Mouse (Mus musculus) fat pad, adult 2 months (tissue): Measurements from ENCODE around the gene Hexa.

ENCODE experiments used
- DNase-seq: peaks from one replicate; pipeline ENCODE4 v3.0.0-alpha.2; 2011; ENCODE audit warnings: low read depth, low spot score; ENCODE audit errors: extremely low read depth

Gene Hexa

DNA sequence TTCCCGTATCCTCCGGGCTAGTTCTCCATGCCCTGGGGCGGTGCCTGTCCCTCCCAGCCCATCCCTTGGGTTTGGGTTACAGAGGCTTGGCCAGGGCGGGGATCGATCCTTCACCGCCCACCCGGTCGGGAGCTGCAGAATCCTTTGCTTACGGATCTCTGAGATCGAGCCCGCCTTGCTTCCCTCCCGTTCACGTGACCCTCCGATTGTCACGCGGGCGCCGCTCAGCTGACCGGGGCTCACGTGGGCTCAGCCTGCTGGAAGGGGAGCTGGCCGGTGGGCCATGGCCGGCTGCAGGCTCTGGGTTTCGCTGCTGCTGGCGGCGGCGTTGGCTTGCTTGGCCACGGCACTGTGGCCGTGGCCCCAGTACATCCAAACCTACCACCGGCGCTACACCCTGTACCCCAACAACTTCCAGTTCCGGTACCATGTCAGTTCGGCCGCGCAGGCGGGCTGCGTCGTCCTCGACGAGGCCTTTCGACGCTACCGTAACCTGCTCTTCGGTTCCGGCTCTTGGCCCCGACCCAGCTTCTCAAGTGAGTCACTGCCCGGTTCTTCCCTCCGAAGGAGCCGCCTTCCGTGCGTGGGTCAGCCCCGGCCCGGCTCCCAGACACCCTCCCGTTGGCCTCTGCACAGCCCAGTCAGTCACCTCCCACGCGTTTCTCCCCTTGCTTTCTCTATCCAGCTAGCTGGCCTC lies at the start of gene Hexa, which contains the start of gene Tmem202:
TSS of gene Hexa (plus strand) at position 100 of the 697 bp plus-strand sequence.
TSS of gene Tmem202 (minus strand) at position 407 of the 697 bp plus-strand sequence.
- no peak for DNase-seq

- DNase-seq: no peak
Measured at GRCm38 (mm10) chr9:59508146-59508545, 31.2 kb upstream of the Hexa start.

- DNase-seq: no peak
Measured at GRCm38 (mm10) chr9:59512381-59512780, 27.0 kb upstream of the Hexa start.

- DNase-seq: no peak
Measured at GRCm38 (mm10) chr9:59515069-59515468, 24.3 kb upstream of the Hexa start.

DNA sequence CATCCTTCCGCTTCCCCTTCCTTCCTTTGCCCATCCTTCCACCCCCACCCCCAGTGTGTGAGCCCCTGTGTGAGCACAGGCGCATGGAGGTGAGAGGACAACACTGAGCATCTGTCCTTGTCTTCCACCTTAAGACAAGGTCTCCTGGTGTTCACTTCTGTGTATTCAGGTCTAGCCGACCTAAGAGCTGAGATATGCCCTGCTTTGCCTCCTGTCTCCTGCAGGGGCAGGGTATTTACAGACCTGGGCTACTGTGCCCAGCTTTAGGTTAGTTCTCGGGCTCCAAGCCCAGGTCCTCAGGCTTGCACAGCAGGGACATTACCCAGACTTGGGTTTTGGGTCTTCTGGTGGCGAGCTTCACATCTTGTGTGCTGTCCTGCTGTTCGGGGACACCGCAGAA lies 22.2 kb upstream of the Hexa start:
- no peak for DNase-seq

DNA sequence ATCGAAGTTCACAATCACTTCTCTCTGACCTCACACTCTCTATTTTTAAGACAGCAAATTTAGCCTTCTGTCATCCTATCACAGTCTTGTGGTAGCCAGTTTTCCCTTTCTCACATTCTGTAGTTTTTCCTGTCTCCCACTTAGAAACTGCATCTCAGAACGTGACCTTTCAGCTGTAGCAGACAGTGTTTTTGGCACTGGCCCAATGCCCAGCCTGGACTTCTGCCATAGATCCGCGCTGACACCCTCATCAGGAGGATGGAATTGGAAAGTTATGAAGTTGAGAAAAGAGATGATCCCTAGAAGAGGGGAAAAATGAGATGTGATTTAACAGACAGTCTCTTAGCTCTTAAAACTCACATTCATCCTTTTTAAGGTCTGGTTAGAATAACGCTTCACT lies 20.4 kb upstream of the Hexa start:
- no peak for DNase-seq

DNA sequence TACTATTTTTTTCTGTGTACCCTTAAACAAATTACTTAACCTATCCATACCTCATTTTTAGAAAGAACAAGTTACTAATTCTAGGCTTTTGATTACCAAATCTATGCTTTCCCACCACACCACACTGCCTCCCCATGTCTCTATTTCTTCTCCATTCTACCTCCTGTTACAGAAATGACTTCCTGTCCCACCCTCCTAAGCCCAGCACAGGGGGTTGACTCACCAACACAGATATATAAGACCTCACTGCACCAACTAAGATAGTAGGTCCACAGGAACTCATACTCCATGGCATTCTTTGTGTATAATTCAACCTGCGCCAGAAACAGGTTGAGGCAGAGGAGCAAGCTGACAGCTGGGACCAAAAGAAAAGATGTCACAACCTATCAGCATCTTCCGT lies 19.9 kb upstream of the Hexa start:
- DNase-seq: no peak

DNA sequence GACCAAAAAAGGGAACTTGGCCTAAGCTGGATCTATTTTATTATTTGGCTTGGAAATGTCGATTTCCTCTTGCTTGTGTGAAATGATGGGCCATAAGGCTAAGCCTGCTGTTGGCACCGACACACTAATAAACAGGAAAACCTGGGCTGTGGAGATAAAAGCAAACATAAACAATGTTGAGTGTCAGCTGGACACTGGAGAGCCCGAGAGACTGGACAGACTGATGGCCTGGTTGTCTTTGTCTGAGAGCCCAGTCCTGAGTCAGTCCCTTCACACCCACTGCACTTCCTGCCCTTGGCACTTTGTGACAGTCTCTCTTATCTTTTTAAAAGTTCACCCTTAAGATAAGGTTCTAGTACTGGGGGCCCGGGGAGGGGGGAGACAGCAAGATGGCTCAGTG lies 16.4 kb upstream of the Hexa start:
- no peak for DNase-seq

GRCm38 (mm10) chr9:59526727-59527126 lies 12.6 kb upstream of the Hexa start:
- DNase-seq: no peak

DNA sequence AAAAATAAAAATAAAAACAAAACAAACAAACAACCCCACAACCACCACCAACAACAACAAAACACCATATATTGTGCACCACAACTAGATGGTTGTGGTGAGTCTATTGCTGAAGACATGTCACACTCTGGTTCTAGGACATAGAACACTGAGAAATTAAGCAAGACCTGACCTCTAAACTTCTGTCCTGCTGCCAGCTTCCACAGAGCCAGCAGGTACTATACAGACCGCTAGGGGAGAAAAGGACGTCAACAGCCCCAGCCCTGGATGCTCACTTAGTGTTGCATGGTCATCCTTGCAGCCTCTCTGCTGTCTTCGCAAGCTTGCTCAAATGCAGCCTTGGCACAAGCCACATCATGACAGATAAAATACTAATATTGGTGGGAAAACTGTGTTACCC lies 11.8 kb upstream of the Hexa start:
- DNase-seq: no peak

GRCm38 (mm10) chr9:59528274-59528673 lies 11.1 kb upstream of the Hexa start:
- DNase-seq: no peak

- no peak for DNase-seq
Measured at GRCm38 (mm10) chr9:59531645-59532044, 7.7 kb upstream of the Hexa start.

DNA sequence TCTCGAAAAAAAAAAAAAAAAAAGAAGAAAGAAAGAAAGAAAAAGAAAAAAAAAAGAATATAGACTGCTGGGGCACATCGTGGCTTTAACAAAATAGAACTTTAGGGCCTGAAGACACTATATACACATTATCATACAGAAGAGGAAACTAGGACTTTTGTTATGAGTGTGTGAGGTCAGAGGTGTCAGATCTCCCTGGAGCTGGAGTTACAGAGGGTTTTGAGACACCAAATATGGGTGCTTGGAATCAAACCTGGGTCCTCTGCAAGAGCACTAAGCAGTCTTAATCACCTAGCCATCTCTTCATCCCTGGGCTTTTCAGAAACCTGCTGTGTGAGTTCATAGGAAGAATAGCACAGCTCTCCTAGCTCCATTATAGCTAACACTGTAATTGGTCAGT lies 5.9 kb upstream of the Hexa start:
- DNase-seq: no peak

GRCm38 (mm10) chr9:59533889-59534288 lies 5.5 kb upstream of the Hexa start:
- no peak for DNase-seq

DNA sequence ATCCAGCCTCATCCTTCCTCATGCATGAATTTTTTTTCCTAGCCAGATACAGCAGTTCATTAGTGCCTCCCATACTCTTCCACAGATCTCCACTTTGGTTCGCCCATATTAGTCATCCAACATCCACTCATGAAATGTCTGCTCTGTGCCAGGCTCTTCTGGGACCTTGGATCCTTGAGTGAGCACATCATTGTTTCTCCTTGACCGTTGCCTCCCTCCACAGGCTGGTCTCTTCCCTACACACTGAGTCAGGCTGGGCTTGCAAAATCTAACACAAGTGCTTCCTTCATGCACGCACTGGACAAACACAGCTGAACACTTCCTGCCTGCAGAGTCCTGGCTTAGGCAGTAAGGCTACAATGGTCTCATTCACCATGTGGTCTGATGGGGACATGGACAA lies 1.7 kb upstream of the Hexa start:
- DNase-seq: no peak

DNA sequence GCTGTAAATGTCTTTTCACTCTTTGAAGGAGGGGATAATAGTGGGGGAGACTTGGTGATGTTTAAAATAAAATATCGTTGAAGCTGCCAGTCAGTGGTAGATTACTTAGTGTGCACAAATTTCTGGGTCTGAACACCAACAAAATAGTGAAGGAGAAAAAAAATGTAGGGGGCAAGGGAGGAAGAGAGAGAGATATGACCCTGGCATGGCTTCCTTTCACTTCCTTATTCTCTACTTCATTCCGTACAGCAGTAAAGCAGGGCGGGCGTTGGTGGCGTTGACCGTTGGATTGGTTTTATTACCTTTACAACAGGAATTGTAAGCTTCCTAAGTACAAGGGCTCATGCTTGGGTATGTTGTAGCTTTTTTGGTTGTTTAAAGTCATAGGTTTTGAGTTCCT lies 2.3 kb downstream of the Hexa start:
- no peak for DNase-seq

GRCm38 (mm10) chr9:59542766-59543324 lies 3.5 kb downstream of the Hexa start:
- peak; percentile 62 for DNase-seq

GRCm38 (mm10) chr9:59544739-59545138 lies 5.4 kb downstream of the Hexa start:
- DNase-seq: no peak

DNA sequence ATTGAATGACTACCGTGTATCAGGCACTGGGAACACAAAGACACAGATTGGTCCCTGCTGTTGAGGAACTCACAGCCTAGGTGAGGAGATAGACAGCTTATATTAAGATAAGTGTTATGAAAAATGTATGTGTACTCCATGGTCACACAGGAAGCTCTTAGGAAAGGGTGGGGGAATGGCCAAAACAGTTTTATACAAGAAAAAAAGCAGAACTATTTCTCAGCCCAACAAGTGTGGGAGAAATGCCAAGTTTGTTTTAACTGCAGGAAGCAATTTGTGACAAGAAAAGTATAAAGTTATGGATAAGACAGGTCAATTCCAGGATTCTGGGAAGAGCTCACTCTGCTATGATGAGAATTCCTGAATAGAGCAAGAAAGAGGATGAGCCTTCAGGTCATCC lies 8.5 kb downstream of the Hexa start:
- no peak for DNase-seq

DNA sequence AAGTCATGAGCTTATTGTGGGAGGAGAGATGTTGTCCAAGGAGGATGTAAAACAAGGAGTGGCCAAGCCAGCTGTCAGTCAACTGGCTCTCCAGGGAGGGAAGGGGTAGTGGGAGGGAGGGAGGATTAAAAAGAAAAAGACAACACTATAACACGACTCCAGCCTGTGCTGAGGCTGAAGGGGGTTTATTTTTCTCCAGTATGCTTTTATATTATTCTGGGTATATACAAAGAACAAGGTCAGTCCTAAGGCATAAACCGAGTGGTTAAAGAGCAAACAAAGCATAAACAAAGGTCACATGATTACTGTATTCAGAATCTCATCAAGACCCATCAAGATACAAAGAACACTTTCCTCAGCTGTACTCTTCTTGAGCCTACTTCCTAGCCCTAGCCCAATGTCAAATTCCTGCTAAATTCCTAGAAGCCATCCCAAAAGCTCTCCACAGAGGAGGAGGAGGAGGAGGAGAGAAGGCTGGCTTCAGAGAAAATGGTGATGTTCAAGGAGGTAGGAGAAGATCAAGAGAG lies 9.7 kb downstream of the Hexa start:
- no peak for DNase-seq

GRCm38 (mm10) chr9:59550077-59550476 lies 10.7 kb downstream of the Hexa start:
- no peak for DNase-seq

DNA sequence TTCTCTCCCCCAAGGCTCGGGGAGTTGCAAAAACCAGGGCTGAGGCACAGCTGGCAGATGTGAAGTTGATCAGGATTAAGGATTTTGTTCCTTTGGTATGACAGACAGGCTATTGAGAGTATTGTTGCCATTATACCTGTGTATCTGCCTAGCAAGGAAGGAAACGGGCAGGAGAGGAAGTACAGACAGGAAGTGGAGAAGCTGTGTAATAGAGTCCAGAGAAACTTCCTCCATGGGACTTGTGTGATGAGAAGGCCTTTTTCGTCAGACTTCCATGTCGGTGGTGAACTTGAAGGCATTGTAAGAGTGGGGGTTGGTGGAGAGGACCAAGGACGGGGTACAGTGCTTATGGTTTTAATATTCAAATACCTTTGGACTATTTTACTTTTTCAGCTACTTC lies 11.7 kb downstream of the Hexa start:
- DNase-seq: no peak

GRCm38 (mm10) chr9:59551620-59552031 lies 12.3 kb downstream of the Hexa start:
- peak; percentile 83 for DNase-seq
